ENCODE assay signal across 10 mouse cellular contexts in the genomic region with DNA sequence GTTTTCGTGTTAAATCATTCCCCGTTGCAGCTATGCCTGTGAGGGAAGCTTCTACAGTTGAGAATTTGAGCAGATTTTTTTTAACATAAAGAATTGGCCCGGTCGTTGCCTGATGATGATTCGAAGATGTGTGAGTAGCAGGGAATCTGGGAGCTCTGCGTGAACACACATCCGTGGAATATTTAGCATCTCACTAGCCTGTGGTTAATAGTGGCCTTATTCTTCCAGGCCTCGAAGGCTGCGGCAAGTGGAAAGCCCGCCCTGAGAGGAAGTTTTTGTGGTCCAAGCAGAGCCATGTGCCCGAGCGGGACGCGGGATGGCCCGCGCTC. TPM values are rescaled to one million over a fixed set of nuclear protein-coding genes. Genes with fewer than 3 reads are reported as not detected.
A peak's percentile ranks its signal among the peaks of the same experiment; 100 is the strongest.
DNase-seq lines count a peak whose midpoint lies in the region; ATAC-seq and TF ChIP-seq lines count a peak whose summit lies in the region.
"Had no signal": no experiment of that assay in that cellular context is flagged by ENCODE, and none has a peak within 500 bp of the region (broad histone marks: within the 10 kb centered on the region; RNA-seq: fewer than 3 reads in every experiment).

No protein-coding gene starts in this region.

- DNase-seq in heart, postnatal 0 days (ENCODE audit: low spot score), result no peak
- DNase-seq in heart, postnatal 25 days (ENCODE audit: low spot score), result no peak
- DNase-seq in gastrocnemius, postnatal 4 days (ENCODE audit: low spot score in 2 of 2), result no peak
- DNase-seq in urinary bladder, postnatal 10 days (ENCODE audit: low spot score), result no peak
- DNase-seq in spleen, adult 18-20 months, result no peak

- no peak overlapping the region for H3K27ac ChIP-seq in heart, postnatal 0 days (ENCODE audit: low read depth)
- H3K27ac ChIP-seq in bone marrow, adult 2 months (ENCODE audit: control insufficient read depth, insufficient read depth, low read depth, low read length, poor library complexity), result no peak overlapping the region
- H3K27ac ChIP-seq in hindbrain, embryonic 12.5 days, result no peak overlapping the region
- no peak overlapping the region for H3K27ac ChIP-seq in midbrain, embryonic 12.5 days (replicated peaks)
- H3K27ac ChIP-seq: macrophage had no signal

- 2% methylated on average over 16 of the region's 16 CpGs for WGBS in heart, postnatal 0 days
- WGBS in bone marrow, adult 2 months, result 5% methylated on average over 16 of the region's 16 CpGs
- 1% methylated on average over 16 of the region's 16 CpGs for WGBS in hindbrain, embryonic 12.5 days
- WGBS in midbrain, embryonic 12.5 days, result 3% methylated on average over 16 of the region's 16 CpGs

- peak overlapping the region; percentile 96 for H3K4me2 ChIP-seq in heart, postnatal 0 days (ENCODE audit: low read depth, low read length)
- peak overlapping the region; percentile 97 for H3K4me2 ChIP-seq in hindbrain, embryonic 12.5 days (replicated peaks)
- H3K4me2 ChIP-seq in midbrain, embryonic 12.5 days (replicated peaks), result peak overlapping the region; percentile 89

- no peak for TF ChIP-seq CTCF in heart, postnatal 0 days (IDR thresholded peaks at IDR 0.05; ENCODE audit: low read depth)
- no peak for TF ChIP-seq CTCF in bone marrow, adult 2 months (IDR thresholded peaks at IDR 0.05; ENCODE audit: control insufficient read depth, insufficient read depth, low read length)

- H3K9ac ChIP-seq in heart, postnatal 0 days (replicated peaks; ENCODE audit: low read depth, low read length), result no peak overlapping the region; the same call in 1 of the 2 replicates
- H3K9ac ChIP-seq in hindbrain, embryonic 12.5 days, result peak overlapping the region; percentile 58
- peak overlapping the region; percentile 69 for H3K9ac ChIP-seq in midbrain, embryonic 12.5 days (replicated peaks)

- H3K27me3 ChIP-seq in heart, postnatal 0 days (ENCODE audit: control insufficient read depth, insufficient read depth, low read length), result peaks cover 71% of the 10 kb centered on the region
- H3K27me3 ChIP-seq in hindbrain, embryonic 12.5 days, result peaks cover 22% of the 10 kb centered on the region
- H3K27me3 ChIP-seq in midbrain, embryonic 12.5 days, result peaks cover 39% of the 10 kb centered on the region
- H3K27me3 ChIP-seq: Patski had no signal

- H3K4me3 ChIP-seq in heart, postnatal 0 days (ENCODE audit: low read depth, low read length), result peak overlapping the region; percentile 77
- H3K4me3 ChIP-seq in bone marrow, adult 2 months (replicated peaks; ENCODE audit: control insufficient read depth, low read depth, low read length), result peak overlapping the region; percentile 43
- H3K4me3 ChIP-seq in hindbrain, embryonic 12.5 days, result peak overlapping the region; percentile 82
- H3K4me3 ChIP-seq in midbrain, embryonic 12.5 days, result peak overlapping the region; percentile 82

- no peaks in the 10 kb centered on the region for H3K9me3 ChIP-seq in heart, postnatal 0 days (replicated peaks; ENCODE audit: control insufficient read depth, low read length)
- no peaks in the 10 kb centered on the region for H3K9me3 ChIP-seq in hindbrain, embryonic 12.5 days (replicated peaks)
- H3K9me3 ChIP-seq in midbrain, embryonic 12.5 days, result no peaks in the 10 kb centered on the region

- no peaks in the 10 kb centered on the region for H3K36me3 ChIP-seq in heart, postnatal 0 days (replicated peaks; ENCODE audit: control insufficient read depth, insufficient read depth, low read length)
- no peaks in the 10 kb centered on the region for H3K36me3 ChIP-seq in hindbrain, embryonic 12.5 days
- no peaks in the 10 kb centered on the region for H3K36me3 ChIP-seq in midbrain, embryonic 12.5 days

- H3K4me1 ChIP-seq in heart, postnatal 0 days (ENCODE audit: control insufficient read depth, insufficient read depth), result peaks cover 8% of the 10 kb centered on the region
- H3K4me1 ChIP-seq in bone marrow, adult 2 months (ENCODE audit: control insufficient read depth, insufficient read depth, low read length), result peaks cover 1% of the 10 kb centered on the region; the same call in 1 of the 2 replicates
- peaks cover 8% of the 10 kb centered on the region; the same call in 1 of the 2 replicates for H3K4me1 ChIP-seq in hindbrain, embryonic 12.5 days
- peaks cover 21% of the 10 kb centered on the region for H3K4me1 ChIP-seq in midbrain, embryonic 12.5 days

- intact Hi-C loops in heart, postnatal 25 days (cut with DNase I), result no loop called here

- 0 out of 2 replicates have a peak, but pooled peaks have one; percentile 3 for ATAC-seq in heart, postnatal 0 days (ENCODE audit: insufficient read depth, low read depth)
- no peak for ATAC-seq in hindbrain, embryonic 12.5 days (ENCODE audit: low FRiP score)
- ATAC-seq in midbrain, embryonic 12.5 days (ENCODE audit: low FRiP score, low read depth), result no peak

- TF ChIP-seq EP300 in heart, postnatal 0 days (IDR thresholded peaks at IDR 0.05; ENCODE audit: low read depth), result no peak

- TF ChIP-seq POLR2A in bone marrow, adult 2 months (IDR thresholded peaks at IDR 0.05; ENCODE audit: borderline replicate concordance, control insufficient read depth, low read depth, low read length), result no peak

RNA-seq across cellular contexts. Expression of a gene that starts 2.0 kb away (rescaled TPM):
- not detected in 2 replicates for total RNA-seq in heart, postnatal 0 days (2014; rRNA removed; ENCODE audit: low replicate concordance)
- polyA plus RNA-seq in heart, postnatal 0 days (2015; fragmentation: Nextera tagmentation; extraction: Ambion mirVana), result not detected in 2 replicates
- not detected for total RNA-seq in heart, postnatal 25 days (2021)
- 0.55 TPM in 1 of 2 replicates, not detected in the other for polyA plus RNA-seq in bone marrow, adult 2 months (2011; ENCODE audit: insufficient read depth, insufficient read length, low replicate concordance, missing spikeins)
- polyA plus RNA-seq in hindbrain, embryonic 12.5 days (2016; fragmentation: Nextera tagmentation; extraction: Ambion mirVana), result 2.9 and 3.0 TPM in 2 replicates
- 12.1 and 13.0 TPM in 2 replicates for polyA plus RNA-seq in midbrain, embryonic 12.5 days (2016; fragmentation: Nextera tagmentation; extraction: Ambion mirVana)
- under 1 TPM; 0.49 to 0.64 TPM for total RNA-seq in gastrocnemius, postnatal 4 days (2021)
- polyA plus RNA-seq: macrophage had no signal
